Mouse (Mus musculus): ENCODE results near the gene Mepce. TPM values are rescaled to one million over a fixed set of nuclear protein-coding genes. Genes with fewer than 3 reads are reported as not detected.

Mepce gene
- total RNA-seq, 2 experiments from 2014 or later = 8.9 to 50.7 TPM

DNA sequence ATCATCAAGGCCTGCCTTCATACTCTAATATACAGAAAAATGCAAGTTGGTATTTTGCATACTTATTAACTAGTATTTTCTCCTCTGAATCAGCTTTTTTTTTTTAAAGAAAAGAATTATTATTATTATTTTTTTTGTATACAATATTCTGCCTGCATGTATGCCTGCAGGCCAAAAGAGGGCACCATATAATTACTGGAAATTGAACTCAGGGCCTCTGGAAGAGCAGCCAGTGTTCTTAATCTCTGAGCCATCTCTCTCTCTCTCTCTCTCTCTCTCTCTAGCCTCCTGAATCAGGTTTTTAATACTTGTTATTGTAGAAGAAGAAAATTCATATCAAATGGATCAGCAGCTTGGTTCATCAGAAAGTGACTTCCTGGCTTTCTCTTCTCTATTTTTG is 4.1 kb upstream of the Mepce start:
- ATAC-seq (replicated peaks; ENCODE audit: low FRiP score, poor library complexity, severe bottlenecking) = no peak

DNA sequence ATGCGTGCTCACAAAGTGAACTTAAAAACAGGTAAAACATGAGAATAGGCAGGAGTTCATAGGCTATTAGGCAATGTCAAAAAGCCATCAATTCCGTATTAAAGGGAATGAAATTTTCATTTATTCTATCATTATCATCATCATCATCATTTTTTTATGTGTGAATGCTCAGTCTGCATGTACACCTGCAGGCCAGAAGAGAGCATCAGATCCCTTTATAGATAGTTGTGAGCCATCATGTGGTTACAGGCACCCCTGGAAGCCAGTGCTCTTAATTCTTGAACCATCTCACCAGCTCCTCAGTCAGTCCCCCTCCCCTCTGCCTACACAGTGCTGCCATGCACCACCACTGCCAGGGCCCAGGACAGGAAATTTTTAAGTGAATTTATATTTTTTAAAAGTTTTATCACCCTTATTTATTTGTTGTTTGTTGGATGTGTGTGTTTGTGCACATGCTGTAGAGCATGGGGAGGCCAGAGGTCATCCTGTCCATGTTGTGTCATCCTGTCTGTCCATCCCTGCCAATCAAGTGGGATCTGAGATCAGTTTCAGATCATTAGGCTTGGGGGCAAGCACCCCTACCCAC is 1.6 kb upstream of the Mepce start:
- no peak for ATAC-seq (replicated peaks; ENCODE audit: low FRiP score, poor library complexity, severe bottlenecking)

DNA sequence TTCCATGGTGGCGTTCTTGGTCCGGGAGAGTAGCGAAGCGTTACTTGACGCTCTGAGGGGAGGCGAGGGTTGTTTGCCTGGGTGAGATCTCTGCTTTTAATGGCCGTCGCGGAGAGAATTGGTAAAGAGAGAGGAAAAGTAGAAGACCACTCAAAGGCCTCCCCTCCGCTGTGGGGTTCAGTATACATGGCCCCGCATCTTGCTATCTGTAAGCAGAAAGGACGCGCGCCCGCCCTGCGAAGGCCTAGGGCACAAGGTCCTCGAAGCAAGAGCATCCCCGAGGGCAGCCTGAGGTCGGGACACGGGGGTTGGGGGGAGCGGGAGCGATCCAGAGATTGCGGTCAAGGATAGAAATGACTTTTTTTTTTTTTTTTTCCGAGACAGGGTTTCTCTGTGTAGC is 716 bp upstream of the Mepce start:
- no peak for ATAC-seq (replicated peaks; ENCODE audit: low FRiP score, poor library complexity, severe bottlenecking)

DNA sequence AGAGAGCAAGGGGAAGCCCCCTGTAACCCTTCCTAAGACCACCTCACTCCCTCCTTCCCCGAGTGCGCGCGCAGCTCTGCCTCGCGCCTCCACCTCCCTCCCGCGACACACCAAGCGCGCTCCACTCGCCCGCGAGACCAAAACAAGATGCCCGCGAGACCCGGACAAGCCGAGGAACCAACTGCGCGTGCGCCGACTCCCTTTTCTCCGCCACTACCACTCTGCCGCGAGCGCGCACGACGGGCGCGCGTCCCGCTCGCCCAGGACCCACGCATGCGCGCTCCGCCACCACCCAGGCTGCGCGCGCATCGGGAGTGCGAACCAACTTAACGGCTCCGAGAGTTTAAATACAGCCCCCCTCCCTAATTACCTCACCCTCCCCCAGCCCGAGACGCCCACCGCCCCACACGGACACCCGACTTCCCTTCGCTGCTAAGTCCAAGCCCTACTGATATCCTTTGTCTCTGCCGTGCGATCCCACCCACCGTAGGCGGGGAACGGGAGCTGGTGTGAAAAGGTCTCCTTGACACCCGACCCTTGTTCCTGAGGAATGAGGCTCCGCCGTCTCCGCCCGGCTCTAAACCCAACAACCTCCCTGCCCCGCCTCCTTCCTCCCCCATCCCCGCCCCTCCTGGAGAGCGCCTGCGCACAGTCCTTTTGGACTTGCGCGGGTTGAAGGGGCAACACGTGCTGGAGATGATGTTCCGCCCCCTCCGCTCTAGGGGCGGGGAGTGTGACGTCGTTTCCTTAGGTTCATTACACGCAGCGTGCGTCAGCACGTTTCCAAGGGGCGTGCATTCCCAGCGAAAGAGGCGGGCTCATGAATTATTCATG is 1.1 kb downstream of the Mepce start:
- ATAC-seq (replicated peaks; ENCODE audit: low FRiP score, poor library complexity, severe bottlenecking) = peak; percentile 76

DNA sequence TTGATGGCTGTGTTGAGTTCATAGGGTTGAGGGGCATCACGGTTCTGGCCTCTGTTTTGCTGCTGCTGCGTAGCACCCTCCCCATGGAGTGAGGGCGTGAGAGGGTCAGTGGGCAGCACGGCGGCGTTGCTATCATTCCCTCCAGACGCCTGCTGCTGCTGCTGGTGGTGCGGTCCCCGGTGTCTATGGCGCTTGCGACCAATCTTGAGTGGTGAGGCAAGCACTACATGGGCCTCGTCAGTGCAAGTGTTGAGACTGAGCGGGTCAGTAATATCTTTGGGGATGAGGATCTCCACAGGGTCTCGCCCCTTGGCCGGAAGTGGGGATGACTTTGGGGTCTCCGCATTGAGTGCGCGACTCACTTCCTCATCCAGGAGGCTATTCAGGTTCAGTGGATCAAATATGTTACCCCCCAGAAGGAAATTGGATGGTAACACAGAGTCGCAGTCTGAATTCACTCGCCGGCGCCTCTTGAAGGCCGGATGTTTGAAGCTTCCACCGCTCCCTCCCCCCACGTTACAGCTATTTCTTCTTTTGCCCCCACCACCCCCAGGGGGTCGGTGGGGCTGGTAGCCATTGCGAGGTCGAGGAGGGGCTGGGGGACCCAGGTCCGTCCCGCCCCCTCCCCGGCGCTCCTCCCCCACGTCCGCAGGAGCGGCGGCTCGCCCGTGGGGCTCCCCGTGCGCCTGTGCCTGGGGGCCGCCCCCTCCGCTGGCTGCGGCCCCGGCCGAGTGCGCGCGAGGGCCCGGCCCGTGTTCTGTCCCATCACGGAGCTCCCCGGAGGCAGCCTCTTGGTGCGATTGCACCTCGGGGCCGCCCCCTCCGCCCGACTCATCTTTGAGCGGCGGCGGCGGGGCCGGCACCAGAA is 2.1 kb downstream of the Mepce start:
- ATAC-seq (replicated peaks; ENCODE audit: low FRiP score, poor library complexity, severe bottlenecking) = peak; percentile 4; the same call in 1 of the 2 replicates

DNA sequence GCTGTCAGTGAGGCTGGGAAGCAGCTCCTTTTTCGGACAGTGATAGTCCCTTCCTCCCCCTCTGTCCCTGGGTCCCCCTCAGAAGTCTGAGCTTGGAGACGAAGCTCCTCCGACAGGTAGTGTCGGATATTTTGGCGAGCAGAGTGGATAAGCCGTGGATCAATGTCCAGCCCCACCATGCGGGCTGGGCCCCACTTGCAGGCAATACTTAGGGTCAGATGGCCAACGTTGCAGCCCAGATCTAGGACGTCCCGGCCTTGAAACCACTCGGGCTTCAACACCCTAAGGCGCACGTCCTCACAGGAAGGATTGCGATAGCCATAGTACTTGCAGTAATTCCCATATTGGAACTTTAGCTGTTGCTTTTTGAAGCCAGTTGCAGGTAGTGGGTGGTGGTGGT is 2.9 kb downstream of the Mepce start:
- no peak for ATAC-seq (replicated peaks; ENCODE audit: low FRiP score, poor library complexity, severe bottlenecking)

DNA sequence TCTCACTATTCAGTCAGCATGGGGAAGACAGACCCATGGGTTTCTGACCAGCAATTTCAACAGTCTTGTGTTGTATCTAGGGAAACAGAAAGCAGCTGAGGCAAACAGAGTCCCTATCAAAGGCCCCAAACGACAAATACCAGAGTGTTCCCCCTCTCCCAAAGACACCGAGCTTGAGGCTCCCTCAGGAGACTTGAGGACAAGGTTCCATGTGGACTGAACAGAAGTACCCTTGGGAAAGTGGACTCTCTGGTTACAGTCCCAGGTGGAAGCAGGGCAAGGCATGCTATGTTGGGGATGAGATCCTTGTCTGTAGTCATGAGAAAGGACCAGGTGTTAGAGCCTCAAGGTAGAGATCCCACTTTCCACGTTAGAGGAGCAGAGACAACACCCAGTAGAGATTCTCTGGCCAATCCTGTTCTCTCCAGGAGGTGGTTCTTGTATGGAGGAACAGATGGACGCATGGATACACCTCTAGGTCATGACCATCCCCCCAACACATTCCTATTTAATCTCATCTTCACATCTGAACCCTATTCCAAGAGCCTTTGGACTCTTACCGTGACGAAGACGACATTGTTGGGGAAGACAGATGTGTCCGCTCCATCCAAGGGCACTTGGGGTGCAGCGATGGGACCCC is 3.4 kb downstream of the Mepce start:
- ATAC-seq (replicated peaks; ENCODE audit: low FRiP score, poor library complexity, severe bottlenecking) = no peak

DNA sequence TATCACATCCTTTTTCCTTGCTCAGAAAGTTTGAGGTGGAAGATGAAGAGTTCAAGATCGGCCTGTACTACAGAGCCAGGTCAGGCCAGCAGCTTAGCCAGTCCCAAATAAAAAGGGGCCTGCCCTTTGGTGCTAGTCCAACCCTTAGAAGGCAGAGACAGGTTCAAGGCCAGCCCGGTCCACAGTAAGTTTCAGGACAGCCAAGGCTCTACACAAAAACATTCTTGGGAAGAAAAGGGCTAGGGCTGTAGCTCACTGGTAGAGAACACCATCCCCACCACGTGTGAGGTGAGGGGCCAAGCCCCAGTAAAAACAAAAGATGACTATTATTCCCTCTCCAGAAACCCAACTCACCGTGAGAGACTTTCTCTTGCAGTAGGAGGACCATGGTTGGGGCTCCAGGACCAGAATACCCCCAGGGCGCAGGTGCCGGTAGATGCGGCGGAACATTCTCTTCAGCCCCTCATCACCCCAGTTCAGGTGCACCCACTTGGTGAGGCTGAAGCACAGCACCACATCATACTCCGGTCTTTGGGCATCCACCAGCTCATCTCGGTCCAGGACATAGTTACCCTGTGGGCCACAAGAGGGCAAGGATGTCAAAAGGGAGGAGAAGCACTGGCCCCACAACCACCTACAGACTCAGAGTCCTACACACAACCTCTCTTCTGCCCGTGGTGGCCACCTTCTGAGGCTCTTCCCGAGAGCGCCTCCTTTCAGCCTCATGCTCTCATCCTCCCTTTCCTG is 4.5 kb downstream of the Mepce start:
- no peak for ATAC-seq (replicated peaks; ENCODE audit: low FRiP score, poor library complexity, severe bottlenecking)

DNA sequence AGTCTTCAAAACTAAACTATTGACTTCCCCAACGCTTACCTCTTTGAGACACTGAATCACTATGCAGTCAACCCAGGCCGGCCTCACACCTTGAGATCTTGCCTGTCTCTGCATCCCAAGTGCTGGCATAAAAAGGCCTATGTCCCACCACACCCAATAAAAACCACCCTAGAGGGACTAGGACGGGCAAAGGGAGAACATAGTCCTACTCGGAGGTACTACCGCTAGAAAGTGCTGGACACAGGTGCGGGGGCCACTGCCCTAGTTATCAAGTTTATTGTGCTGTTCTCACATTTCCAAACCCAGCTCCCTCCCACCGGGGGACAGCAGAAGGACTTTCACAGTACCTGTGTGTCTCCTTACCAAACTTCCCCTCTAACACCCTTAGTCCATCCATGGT is 5.8 kb downstream of the Mepce start:
- ATAC-seq (replicated peaks; ENCODE audit: low FRiP score, poor library complexity, severe bottlenecking) = no peak

DNA sequence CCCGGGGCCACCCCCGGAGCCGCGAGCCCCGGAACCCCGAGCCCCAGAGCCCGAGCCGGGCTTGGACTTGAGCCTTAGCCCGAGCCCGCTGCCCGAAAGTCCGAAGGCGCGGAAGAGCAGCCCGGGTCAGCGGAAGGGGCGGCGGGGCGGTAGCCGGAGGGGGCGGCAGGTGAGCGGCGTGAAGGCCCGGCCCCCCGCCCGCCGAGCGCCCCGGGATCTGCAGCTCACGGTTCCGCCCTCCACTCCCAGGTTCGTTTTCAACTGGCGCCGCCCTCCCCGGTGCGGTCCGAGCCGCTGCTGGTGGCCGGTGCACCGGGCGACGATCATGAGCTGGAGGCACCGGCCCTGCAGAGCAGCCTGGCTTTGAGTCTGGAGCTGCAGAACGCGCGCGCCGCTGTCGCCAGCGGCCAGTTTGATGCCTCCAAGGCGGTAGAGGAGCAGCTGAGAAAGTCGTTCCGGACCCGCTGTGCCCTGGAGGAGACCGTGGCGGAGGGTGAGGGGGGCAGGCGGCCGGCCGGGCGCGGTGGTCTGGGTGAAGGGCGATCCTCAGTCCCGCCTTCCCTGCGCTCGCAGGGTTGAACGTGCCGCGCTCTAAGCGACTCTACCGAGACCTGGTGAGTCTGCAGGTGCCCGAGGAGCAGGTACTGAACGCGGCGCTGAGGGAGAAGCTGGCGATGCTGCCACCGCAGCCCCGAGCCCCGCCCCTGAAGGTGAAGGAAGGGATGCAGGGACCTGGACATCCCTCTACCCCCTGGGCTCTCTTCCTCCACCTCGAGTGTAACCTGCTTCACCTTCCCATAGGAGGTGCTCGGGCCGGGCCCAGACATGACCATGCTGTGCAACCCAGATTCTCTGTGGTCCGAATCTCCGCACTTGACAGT is 8.2 kb downstream of the Mepce start:
- ATAC-seq (replicated peaks; ENCODE audit: low FRiP score, poor library complexity, severe bottlenecking) = peak; percentile 52

DNA sequence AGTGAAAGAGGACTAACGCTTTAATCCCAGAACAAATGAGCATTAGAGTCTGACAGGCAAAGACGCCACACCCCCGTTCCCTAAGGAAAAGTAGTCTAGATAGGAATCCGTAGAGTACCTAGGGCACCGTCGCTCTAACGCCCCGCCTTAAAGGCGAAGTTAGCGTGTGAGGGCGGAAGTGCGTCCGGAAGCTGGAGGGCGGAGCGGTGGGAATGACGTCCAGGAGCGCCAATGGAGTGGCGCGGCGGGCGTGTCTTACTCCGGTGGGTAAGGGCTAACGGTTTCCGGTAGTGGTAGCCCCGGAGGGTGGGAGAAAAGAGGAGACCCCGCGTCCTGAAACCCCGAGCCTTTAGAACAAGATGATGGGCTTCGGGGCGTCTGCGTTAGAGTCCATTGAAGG is 8.8 kb downstream of the Mepce start, which contains the start of gene Ppp1r35:
TSS of gene Ppp1r35 (plus strand) at position 215 of the 400 bp plus-strand sequence.
- ATAC-seq (replicated peaks; ENCODE audit: low FRiP score, poor library complexity, severe bottlenecking) = peak; percentile 95

DNA sequence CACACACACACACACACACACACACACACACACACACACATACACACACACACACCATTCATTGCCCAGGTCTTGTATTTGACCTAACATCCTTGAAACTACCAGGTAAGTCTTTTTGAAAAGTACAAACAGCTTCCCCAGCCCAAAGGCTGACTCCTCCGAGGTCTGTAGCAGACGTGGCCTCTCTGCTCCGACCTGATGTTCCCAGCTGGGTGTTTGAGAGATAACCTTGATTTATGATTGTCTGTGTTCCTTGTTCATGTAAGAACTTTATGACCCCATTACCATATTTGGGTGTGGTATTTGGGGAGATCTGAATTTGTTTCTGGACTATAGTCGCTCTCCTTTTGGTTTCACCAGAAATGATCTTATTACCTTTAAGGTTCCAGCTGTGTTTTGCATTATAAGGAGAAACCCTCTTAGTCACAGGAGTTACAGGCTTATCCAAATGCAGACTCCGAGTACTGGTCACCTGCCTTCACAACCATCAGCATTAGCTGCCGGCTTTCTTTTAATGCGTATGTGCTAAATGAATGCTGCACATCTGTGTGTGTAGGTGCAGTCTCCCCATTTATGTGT is 10.1 kb downstream of the Mepce start:
- ATAC-seq (replicated peaks; ENCODE audit: low FRiP score, poor library complexity, severe bottlenecking) = no peak

DNA sequence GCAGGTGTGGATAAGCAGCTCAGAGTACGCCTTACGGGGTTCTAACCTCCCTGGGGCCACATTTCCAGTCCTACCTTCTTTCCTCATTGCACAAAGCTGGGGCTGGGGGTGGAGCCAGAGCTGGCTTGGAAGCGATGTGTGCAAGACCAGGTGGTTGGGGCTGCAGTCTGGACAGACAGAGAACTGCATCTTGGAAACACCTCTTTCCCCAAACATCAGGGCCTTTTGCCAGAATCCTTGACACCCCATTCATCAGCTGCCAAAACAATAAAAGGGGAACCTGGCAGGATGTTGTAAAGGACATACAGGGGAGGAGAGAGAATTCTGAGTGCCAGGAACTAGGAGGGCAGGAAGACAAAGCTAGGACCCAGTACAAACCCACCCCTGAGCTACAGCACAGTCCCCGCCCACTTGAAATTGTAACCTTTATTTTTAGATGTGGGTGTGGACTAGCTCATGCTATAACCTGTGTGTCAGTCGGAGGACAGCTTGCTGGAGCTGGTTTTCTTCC is 11.0 kb downstream of the Mepce start:
- no peak for ATAC-seq (replicated peaks; ENCODE audit: low FRiP score, poor library complexity, severe bottlenecking)

DNA sequence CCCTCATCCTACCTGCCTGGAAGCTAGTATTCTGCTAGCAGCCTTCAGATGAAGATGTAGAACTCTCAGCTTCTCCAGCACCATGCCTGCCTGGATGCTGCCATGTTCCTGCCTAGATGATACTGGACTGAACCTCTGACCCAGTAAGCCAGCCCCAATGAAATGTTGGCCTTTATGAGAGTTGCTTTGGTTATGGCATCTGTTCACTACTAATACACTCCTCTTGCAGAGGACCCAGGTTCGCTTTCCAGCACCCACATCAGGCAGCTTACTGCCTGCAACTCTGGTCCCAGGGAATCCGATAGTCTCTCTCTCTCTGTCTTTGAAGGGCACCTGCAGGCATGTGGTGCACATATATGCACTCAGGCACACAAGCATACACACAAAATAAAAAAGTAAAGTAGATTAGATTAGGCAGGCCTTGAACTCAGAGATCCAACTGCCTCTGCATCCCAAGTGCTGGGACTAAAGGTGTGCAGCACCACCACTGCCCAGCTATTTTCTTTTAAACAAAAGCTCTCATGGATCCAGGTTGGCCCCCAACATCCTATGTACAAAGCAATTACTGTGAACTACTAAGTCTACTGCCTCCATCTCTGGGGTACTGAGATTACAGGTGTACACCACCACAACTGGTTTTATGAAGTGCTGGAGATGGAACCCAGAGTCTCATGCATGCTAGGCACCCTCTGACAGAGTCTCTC is 11.7 kb downstream of the Mepce start:
- no peak for ATAC-seq (replicated peaks; ENCODE audit: low FRiP score, poor library complexity, severe bottlenecking)

DNA sequence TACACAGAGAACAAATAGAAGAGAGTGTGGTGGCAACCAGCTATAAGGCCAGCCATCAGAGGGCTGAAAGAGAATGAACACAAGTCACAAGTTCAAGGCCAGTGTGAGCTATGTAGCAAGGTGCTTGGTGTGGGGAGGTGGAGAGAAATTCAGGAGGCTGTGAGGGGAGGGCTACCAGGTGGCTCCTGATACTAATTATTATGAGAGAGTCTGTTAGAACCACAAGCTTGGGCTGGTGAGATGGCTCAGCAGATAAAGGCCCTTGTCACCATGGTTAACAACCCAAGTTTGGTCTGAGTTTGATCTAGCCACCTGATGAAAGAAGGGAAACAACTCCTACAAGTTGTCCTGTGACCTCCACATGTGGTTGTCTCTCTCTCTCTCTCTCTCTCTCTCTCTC is 14.7 kb downstream of the Mepce start:
- ATAC-seq (replicated peaks; ENCODE audit: low FRiP score, poor library complexity, severe bottlenecking) = no peak

DNA sequence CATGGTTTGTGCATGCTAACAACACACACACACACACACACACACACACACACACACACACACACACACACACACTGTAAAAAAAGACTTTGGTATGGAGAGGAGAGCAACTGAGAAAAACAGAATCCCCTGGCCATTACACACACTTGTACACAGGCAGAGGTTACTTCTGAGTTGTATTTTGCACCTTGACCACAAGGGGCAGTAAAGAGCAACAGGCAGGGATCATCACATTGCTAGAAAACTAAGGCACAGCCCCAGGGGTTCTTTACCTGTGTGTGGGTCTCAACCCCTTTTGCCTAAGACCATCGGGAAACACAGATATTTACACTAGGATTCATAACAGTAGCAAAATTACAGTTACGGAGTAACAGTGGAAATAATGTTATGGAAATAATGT is 16.7 kb downstream of the Mepce start:
- peak; percentile 81 for ATAC-seq (replicated peaks; ENCODE audit: low FRiP score, poor library complexity, severe bottlenecking)

DNA sequence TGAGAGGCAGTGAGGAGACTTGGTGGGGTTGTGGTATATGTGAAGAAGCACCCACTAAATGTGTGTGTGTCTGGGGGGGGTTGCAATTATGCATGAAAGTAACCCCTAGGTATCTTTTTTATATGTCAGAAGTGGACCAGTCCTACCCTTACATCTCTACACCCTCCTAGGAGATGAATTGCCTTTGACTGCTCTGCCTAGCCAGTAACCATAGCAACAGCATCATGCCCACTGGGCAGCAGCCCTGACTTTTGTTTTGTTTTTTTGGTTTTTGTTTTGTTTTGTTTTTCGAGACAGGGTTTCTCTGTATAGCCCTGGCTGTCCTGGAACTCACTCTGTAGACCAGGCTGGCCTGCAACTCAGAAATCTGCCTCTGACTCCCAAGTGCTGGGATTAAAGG is 19.0 kb downstream of the Mepce start:
- no peak for ATAC-seq (replicated peaks; ENCODE audit: low FRiP score, poor library complexity, severe bottlenecking)

All from erythroid progenitor cell, adult 5-6 weeks (primary cell).